Mouse (Mus musculus) Patski (cell line): ENCODE measurements around the gene Tctn1. TPM values are rescaled to one million over a fixed set of nuclear protein-coding genes. Genes with fewer than 3 reads are reported as not detected.

Experiments
- ATAC-seq: fragments of 100-300 bp; one replicate; pipeline ENCODE4 v1.8.0; 2021
- CTCF ChIA-PET: fragments of 350-600 bp; sonication (Branson Sonifier 250); formaldehyde crosslinking; loops from one replicate; lab custom pipeline; 2022; ENCODE audit warnings: inconsistent platforms; lab: Charles Lee
- POLR2A ChIA-PET: fragments of 350-600 bp; sonication (Branson Sonifier 250); formaldehyde crosslinking; loops from one replicate; lab custom pipeline; 2022; ENCODE audit warnings: antibody characterized with exemption, inconsistent platforms; lab: Charles Lee
- DNase-seq: peaks from one replicate; pipeline ENCODE4 v3.0.0-alpha.2; 2011; ENCODE audit warnings: low read depth, low spot score
- H3K27me3 ChIP-seq: fragments of 371-371 bp; one replicate; pipeline ENCODE4 v1.5.1; 2021
- CTCF ChIP-seq: fragments of 100-300 bp; IDR thresholded peaks from one replicate; pipeline ENCODE4 v1.5.1; 2021
- in situ Hi-C: fragments of 300-500 bp; cut with MboI; formaldehyde crosslinking; loops from 3 replicates; pipeline ENCODE4 v1.11.1; 2018; ENCODE audit warnings: low pct_unique_long_range_greater_than_20kb, mixed read lengths
- polyA plus RNA-seq: library from polyadenylated mRNA; unstranded; gene quantifications from one replicate; pipeline ENCODE4 v1.2.3, GENCODE M21; 2021

Gene Tctn1
- polyA plus RNA-seq: 50.7 TPM

DNA sequence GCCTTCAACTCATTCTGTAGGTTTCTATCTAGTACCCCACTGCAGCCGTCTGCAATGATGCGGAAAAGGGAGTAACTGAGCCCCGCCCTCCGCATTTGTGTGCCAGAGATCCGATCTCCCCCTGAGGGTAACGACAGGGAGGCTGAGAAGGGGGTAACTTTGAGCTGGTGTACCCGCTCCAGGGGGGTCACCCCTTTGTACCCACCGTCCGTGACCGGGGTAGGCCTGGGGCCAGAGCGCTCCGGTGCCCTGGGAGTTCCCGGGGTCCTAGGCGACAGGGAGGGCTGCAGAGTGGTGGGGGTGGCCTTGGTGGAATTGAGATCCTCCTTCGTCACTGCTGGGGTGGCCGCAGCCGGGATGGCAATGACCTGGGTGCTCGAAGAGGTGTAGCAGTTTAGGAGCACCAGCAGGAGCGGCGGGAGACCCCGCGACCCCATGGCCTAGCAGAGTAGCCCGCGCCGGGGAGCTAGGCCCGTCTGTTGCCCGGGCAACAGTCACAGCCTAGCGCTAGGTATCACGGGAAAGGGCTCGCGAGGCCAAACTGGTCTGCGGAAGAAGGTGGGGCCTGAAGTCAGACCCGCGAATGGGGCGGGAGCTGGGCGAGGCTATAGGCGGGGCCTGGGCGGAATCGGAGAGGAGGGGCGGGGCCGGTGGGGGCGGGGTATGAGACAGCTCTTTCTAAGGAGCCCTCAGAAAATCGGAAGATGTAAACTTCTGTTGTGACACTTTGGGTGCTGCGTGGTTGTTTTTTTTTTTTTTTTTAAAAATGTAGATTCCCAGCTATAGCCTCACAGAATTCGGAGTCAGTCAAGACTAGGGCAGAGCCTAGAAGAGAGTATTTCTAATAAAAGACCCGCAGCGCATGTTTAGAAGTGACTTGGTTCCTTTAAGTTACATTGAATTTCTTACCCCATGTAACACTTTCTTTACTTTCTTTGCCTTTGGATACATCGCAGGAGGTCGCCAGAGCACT, at the start of gene Tctn1:
TSS of gene Tctn1 (minus strand) at position 528 of the 973 bp plus-strand sequence.
- POLR2A ChIA-PET: interaction anchor here (1.4 kb wide), 1 partner anchor 81 kb away, joined by 3 read pairs; no protein-coding TSS in a partner anchor
- H3K27me3 ChIP-seq: no peaks in the 10 kb centered on the region
- CTCF ChIA-PET: interaction anchor here (0.9 to 7.2 kb wide), 7 partner anchors 12 to 364 kb away, joined by 3 to 90 read pairs (median 3); no protein-coding TSS in a partner anchor
- no peak for TF ChIP-seq CTCF
- in situ Hi-C loops: no loop called here
- DNase-seq: peak; percentile 71
- ATAC-seq: peak; percentile 84

DNA sequence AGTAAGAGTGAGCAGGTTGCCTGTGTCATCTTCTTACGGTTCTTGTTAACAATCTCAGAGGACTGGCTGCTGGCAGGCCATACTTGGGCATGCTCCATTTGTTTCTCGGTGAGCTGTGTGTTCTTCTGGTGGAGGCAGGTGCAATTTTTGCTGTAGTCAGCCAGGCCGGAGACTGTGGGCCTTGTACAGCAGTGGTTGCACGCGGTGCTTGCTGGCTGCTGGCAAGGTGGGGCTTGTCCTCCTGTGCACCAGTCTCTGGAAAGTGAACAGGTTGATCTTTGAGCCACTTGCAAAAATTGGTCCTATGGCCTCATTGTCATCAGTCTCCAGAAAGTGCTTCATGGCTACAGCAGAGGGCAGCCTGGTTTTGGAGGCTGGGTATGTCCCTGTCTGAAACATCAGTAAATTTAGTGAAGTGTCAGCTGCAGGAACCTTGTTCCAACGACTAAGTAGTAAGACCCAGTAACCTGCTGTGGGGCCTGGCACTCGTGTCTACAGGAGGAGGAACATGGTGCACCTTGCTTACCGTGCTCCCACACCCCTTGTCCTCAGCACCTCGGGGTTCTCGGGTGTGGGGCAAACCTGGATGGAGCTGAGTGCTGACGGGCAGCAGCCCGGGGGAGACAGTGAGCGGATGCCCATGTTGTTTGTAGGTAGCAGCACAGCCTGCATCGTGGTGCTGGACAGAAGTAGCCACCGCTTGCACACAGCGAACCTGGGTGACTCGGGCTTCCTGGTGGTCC, 48.9 kb upstream of the Tctn1 start:
- ATAC-seq (no peak), DNase-seq (no peak)
- POLR2A ChIA-PET: interaction anchor here (1.0 kb wide), 1 partner anchor 20 kb away, joined by 4 read pairs; no protein-coding TSS in a partner anchor
- H3K27me3 ChIP-seq: no peaks in the 10 kb centered on the region
- TF ChIP-seq CTCF: no peak
- in situ Hi-C loops: no loop called here
- CTCF ChIA-PET: interaction anchor here (0.9 kb wide), 1 partner anchor 30 kb away, joined by 3 read pairs; no protein-coding TSS in a partner anchor

DNA sequence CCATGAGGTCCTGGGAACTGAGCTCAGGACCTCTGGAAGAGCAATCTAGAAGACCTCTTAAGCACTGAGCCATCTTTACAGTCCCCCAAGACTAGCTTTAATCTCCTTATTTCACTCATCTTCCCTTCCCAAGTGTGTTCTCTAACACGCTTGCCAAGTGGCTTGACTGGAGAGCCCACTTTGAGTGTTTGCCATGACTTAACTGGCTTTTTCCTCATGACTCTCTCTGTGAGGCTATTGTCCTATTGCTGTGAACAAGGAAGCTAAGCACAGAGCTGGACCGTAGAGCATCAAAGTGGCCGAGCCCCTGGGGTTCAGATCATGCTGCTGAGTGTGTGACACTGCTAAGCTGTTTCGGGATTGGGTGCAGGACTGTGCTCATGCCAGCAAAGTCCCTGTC, 48.1 kb upstream of the Tctn1 start:
- no peak for TF ChIP-seq CTCF
- CTCF ChIA-PET: interaction anchor here (0.8 to 1.6 kb wide), 6 partner anchors 11 to 31 kb away, joined by 3 to 4 read pairs (median 3); no protein-coding TSS in a partner anchor

DNA sequence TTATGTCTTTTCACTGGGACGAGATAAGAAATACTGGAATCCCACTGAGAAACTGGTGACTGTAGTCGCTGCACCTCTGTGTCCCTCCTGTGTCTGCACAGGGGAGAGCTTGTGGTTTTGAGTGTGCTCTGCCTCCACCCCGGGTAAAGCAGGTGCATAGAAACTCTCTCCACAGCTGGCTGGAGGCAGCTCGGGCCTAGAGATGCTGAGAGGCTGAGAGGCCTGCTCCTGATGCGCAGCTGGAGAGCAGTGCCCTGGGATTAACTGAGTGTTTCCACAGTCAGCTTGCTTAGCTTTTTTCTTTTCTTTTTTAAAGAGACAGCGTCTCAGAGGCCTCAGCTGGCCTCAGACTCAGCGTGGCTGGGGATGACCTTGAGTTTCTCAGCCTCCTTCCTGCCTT, 47.4 kb upstream of the Tctn1 start:
- H3K27me3 ChIP-seq: no peaks in the 10 kb centered on the region
- POLR2A ChIA-PET: interaction anchor here (1.0 to 1.2 kb wide), 2 partner anchors 19 to 32 kb away, joined by 4 to 5 read pairs; no protein-coding TSS in a partner anchor
- CTCF ChIA-PET: interaction anchor here (0.8 to 1.6 kb wide), 5 partner anchors 10 to 31 kb away, joined by 3 to 4 read pairs (median 3); no protein-coding TSS in a partner anchor
- no peak for TF ChIP-seq CTCF
- ATAC-seq (no peak), DNase-seq (no peak)
- in situ Hi-C loops: no loop called here

More for the DNA sequence above, 48.1 kb upstream of the Tctn1 start:
- no peak for DNase-seq
- POLR2A ChIA-PET: interaction anchor here (1.0 kb wide), 1 partner anchor 20 kb away, joined by 4 read pairs; no protein-coding TSS in a partner anchor
- in situ Hi-C loops: no loop called here
- H3K27me3 ChIP-seq: no peaks in the 10 kb centered on the region
- no peak for ATAC-seq

DNA sequence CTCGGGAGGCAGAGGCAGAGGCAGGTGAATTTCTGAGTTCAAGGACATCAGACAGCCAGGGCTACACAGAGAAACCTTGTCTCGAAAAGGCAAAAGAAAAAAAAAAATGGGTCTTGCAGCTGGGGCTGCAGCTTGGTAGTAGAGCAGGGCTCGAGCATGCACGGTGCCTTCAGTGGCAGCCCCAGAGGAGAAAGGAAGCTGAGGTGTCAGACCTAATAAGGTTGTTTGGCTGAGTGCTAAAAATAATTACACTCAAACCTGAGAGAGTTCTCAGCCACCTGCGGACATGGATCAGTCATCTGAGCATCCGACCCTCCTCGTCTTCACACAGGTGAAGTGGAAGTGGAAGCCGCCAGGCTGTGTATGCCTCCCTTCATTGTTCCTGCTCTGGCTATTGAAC, 46.4 kb upstream of the Tctn1 start:
- ChIA-PET CTCF (interaction anchor here (0.9 kb wide), 1 partner anchor 9 kb away, joined by 3 read pairs; no protein-coding TSS in a partner anchor), POLR2A (interaction anchor here (1.2 kb wide), 1 partner anchor 31 kb away, joined by 5 read pairs; no protein-coding TSS in a partner anchor)
- in situ Hi-C loops: no loop called here
- DNase-seq (no peak), ATAC-seq (no peak)
- TF ChIP-seq CTCF: no peak
- H3K27me3 ChIP-seq: no peaks in the 10 kb centered on the region

DNA sequence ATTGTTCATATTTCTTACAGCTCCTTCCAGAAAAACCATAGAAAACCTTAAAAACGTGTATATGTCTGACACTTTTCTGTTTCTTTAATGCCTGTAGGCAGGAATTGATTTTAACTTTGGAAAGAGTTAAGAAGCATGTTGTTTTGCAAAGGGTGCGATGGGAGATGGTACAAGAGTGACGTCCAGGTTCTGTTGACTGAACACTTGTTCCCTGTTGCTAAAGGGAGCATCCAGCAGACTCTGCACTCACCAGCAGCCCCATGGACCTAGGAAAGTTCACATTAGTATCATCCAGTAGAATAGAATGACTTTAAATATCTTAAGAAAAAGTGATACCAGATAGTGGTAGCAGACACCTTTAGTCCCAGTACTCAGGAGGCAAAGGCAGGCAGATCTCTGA, 42.3 kb upstream of the Tctn1 start:
- POLR2A ChIA-PET: no interaction called here
- DNase-seq (no peak), ATAC-seq (no peak)
- H3K27me3 ChIP-seq: no peaks in the 10 kb centered on the region
- in situ Hi-C loops: no loop called here
- CTCF ChIA-PET: interaction anchor here (0.8 to 2.2 kb wide), 3 partner anchors 13 to 33 kb away, joined by 3 to 5 read pairs (median 5); no protein-coding TSS in a partner anchor
- no peak for TF ChIP-seq CTCF

DNA sequence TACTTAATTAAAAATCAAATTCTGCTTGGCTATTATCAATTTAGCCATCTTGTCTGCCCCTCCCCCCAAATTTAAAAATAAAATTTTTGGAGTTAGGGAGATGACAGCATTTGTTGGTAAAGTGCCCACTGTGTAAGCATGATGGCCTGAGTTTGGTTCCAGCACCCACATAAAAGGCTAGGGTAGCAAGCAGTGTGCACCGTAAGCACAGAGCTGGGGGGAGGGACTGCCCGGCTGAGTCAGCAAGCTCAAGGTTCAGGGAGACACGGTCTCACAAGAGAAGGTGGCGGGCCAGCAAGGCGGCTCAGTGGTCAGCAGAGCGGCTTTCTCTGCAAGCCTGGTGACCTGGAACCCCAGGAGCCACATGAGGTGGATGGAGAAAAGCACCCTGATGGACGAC, 41.2 kb upstream of the Tctn1 start:
- ChIA-PET POLR2A (no interaction called here), CTCF (interaction anchor here (0.8 to 2.2 kb wide), 3 partner anchors 10 to 39 kb away, joined by 3 to 6 read pairs (median 5); no protein-coding TSS in a partner anchor)
- H3K27me3 ChIP-seq: no peaks in the 10 kb centered on the region
- no peak for DNase-seq
- no peak for TF ChIP-seq CTCF
- in situ Hi-C loops: no loop called here
- ATAC-seq: no peak

DNA sequence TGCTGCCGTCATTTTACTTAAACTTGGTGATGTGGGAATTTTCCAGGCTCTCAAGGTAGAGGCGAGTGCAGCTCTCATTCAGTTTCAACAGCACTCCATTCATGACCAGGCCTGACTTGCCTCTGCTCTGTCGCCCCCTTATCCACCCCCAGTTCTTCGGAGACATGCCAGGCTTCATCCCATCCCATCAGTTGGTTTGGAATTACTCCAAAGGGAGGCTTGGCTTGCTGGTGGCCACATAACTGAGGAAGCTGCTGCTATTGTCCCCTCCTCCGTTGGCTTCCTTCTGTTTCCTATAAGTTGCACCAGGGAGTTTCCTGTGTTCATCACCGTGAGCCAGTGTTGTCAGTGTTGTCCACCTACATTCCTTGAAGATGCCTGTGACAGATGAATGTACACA, 40.3 kb upstream of the Tctn1 start:
- no peak for TF ChIP-seq CTCF
- POLR2A ChIA-PET: interaction anchor here (1.3 kb wide), 1 partner anchor 15 kb away, joined by 4 read pairs; no protein-coding TSS in a partner anchor
- CTCF ChIA-PET: interaction anchor here (0.8 to 2.2 kb wide), 5 partner anchors 11 to 40 kb away, joined by 3 to 6 read pairs (median 3); no protein-coding TSS in a partner anchor
- DNase-seq: no peak
- in situ Hi-C loops: no loop called here
- no peaks in the 10 kb centered on the region for H3K27me3 ChIP-seq
- ATAC-seq: no peak

DNA sequence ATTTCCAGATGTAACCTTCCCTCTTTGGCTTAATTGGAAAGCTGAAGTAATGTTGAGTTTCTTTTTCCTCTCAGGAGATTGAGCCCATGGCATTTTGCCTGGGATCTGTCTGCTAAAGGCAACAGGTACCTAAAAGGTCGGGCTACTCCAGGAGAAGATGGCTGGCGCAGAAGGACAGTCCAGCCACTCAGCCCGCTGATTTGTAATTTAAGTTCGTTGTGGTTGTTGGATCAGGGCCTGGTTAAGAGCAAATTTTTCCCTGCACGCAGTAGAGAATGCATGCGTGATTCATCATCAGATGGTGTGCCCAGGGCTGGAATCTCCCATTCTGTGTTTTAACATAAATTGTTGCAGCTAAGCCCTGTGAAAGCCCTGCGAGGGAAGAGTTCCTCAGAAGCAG, 39.7 kb upstream of the Tctn1 start:
- no peak for TF ChIP-seq CTCF
- ChIA-PET CTCF (interaction anchor here (1.2 to 1.7 kb wide), 3 partner anchors 12 to 39 kb away, joined by 3 to 6 read pairs (median 3); no protein-coding TSS in a partner anchor), POLR2A (interaction anchor here (1.3 kb wide), 1 partner anchor 15 kb away, joined by 4 read pairs; no protein-coding TSS in a partner anchor)
- no peaks in the 10 kb centered on the region for H3K27me3 ChIP-seq
- in situ Hi-C loops: no loop called here
- peak; percentile 38 for ATAC-seq
- peak; percentile 95 for DNase-seq
